Mouse (Mus musculus) heart, adult 2 months (tissue): ENCODE data around the gene AI464131.

Source experiments
- CTCF ChIP-seq: fragments of 200-600 bp; IDR thresholded peaks from 2 replicates; pipeline ENCODE4 v1.8.1; 2022; ENCODE audit warnings: antibody characterized with exemption, mild to moderate bottlenecking, moderate library complexity
- EP300 ChIP-seq: fragments of 200-500 bp; IDR thresholded peaks from 2 replicates; pipeline ENCODE4 v1.6.1; 2011; ENCODE audit warnings: low read depth, low read length, control low read depth; ENCODE audit not compliant: insufficient read depth
- POLR2A ChIP-seq: fragments of 200-500 bp; IDR thresholded peaks from 2 replicates; pipeline ENCODE4 v1.6.1; 2011; ENCODE audit warnings: mild to moderate bottlenecking, low read depth, low read length, control low read depth; ENCODE audit not compliant: insufficient read depth

- TF ChIP-seq EP300 (no peak), POLR2A (no peak), CTCF (no peak)
Observed at GRCm38 (mm10) chr4:41523839-41524238, 21.0 kb upstream of the AI464131 start.
